12 mouse cellular contexts compared by ENCODE assay signal in the genomic region with DNA sequence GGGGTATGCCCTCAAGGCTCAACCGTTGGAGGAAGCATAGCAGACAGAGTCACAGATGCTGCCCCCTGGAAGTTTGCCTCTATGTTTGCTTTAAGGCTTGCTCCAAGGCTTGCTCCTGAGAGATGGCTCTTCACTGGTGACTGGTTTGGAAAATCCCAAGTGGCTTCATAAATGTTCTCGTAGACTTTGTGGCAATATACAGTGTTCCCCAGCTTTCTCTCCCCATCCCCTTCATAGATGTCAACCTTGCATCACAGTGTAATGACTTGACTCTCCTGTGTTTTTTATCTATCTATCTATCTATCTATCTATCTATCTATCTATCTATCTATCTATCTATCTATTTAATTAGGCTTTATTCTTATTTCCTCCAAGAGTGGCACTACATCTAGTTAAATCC. TPM values are rescaled to one million over a fixed set of nuclear protein-coding genes. Genes with fewer than 3 reads are reported as not detected.
DNase-seq lines count a peak whose midpoint lies in the region; ATAC-seq and TF ChIP-seq lines count a peak whose summit lies in the region.
"Had no signal": no experiment of that assay in that cellular context is flagged by ENCODE, and none has a peak within 500 bp of the region (broad histone marks: within the 10 kb centered on the region; RNA-seq: fewer than 3 reads in every experiment).

Atp11c (minus strand) TSS at position 101 of the 400 bp plus-strand sequence.

- TF ChIP-seq EP300 in lung, postnatal 0 days (IDR thresholded peaks at IDR 0.05): no peak

- no peak for DNase-seq in kidney, postnatal 4 days
- DNase-seq in adrenal gland, adult 2 months: no peak
- DNase-seq in lung, postnatal 0 days (ENCODE audit: low spot score): no peak
- DNase-seq in right cerebral cortex, postnatal 4 days: no peak
- no peak for DNase-seq in urinary bladder, postnatal 36 days (ENCODE audit: low spot score in 2 of 2)
- DNase-seq: cerebellum, postnatal 36 days; kidney, adult 11 months; liver had no signal

- no peaks in the 10 kb centered on the region for H3K36me3 ChIP-seq in kidney, embryonic 14.5 days (ENCODE audit: control insufficient read depth, insufficient read depth, low read length)
- H3K36me3 ChIP-seq in lung, postnatal 0 days (ENCODE audit: insufficient read depth, low read length): no peaks in the 10 kb centered on the region

- 93% methylated on average over 2 of the region's 2 CpGs for WGBS in kidney, embryonic 14.5 days
- WGBS in lung, postnatal 0 days: 78% methylated on average over 2 of the region's 2 CpGs

- no peak within 1 kb of the TSS for H3K4me2 ChIP-seq in kidney, embryonic 14.5 days (replicated peaks; ENCODE audit: low read depth, low read length)
- no peak within 1 kb of the TSS for H3K4me2 ChIP-seq in lung, postnatal 0 days (replicated peaks; ENCODE audit: low read depth, low read length)

- no peak within 1 kb of the TSS for H3K4me3 ChIP-seq in kidney, embryonic 14.5 days (ENCODE audit: low read length)
- H3K4me3 ChIP-seq in lung, postnatal 0 days (ENCODE audit: low read depth, low read length): no peak within 1 kb of the TSS
- H3K4me3 ChIP-seq: myocyte had no signal

- H3K27me3 ChIP-seq in kidney, embryonic 14.5 days (ENCODE audit: control insufficient read depth, insufficient read depth, low read length): no peaks in the 10 kb centered on the region
- H3K27me3 ChIP-seq in lung, postnatal 0 days (replicated peaks; ENCODE audit: insufficient read depth, low read length): no peaks in the 10 kb centered on the region

- H3K9me3 ChIP-seq in kidney, embryonic 14.5 days (ENCODE audit: control insufficient read depth, low read length): no peaks in the 10 kb centered on the region
- no peaks in the 10 kb centered on the region for H3K9me3 ChIP-seq in lung, postnatal 0 days (ENCODE audit: low read length)

- no peak within 1 kb of the TSS for H3K27ac ChIP-seq in kidney, embryonic 14.5 days (ENCODE audit: low read depth, low read length)
- no peak within 1 kb of the TSS for H3K27ac ChIP-seq in lung, postnatal 0 days (ENCODE audit: low read length)

- ATAC-seq in kidney, embryonic 14.5 days (ENCODE audit: low FRiP score, low TSS enrichment): no peak
- ATAC-seq in erythroid progenitor cell, adult 5-6 weeks (replicated peaks; ENCODE audit: low FRiP score, poor library complexity, severe bottlenecking): no peak
- no peak for ATAC-seq in megakaryocyte, adult 5-6 weeks (ENCODE audit: poor library complexity, severe bottlenecking)
- no peak for ATAC-seq in lung, postnatal 0 days

- no peaks in the 10 kb centered on the region for H3K4me1 ChIP-seq in kidney, embryonic 14.5 days (ENCODE audit: control insufficient read depth, insufficient read depth, low read length)
- H3K4me1 ChIP-seq in lung, postnatal 0 days (ENCODE audit: insufficient read depth, low read depth, low read length): no peaks in the 10 kb centered on the region

- no peak within 1 kb of the TSS for H3K9ac ChIP-seq in kidney, embryonic 14.5 days (ENCODE audit: low read depth, low read length)
- H3K9ac ChIP-seq in lung, postnatal 0 days (replicated peaks; ENCODE audit: low read depth): no peak within 1 kb of the TSS

- TF ChIP-seq CTCF in lung, postnatal 0 days (IDR thresholded peaks at IDR 0.05): no peak

RNA-seq across cellular contexts. Expression of gene Atp11c, which starts in this region (rescaled TPM):
- 10.6 and 15.9 TPM in 2 replicates for polyA plus RNA-seq in kidney, embryonic 14.5 days (2014; fragmentation: Nextera tagmentation; extraction: Ambion mirVana)
- total RNA-seq in adrenal gland, adult 2 months (2021): 10 to 100 TPM; 13.6 to 15.1 TPM
- polyA plus RNA-seq in adrenal gland, adult 2 months (2012; rRNA removed): 1.3 and 2.0 TPM in 2 replicates
- 88.4 and 88.7 TPM in 2 replicates for total RNA-seq in erythroid progenitor cell, adult 5-6 weeks (2015; ENCODE audit: low replicate concordance)
- 96.7 and 97.0 TPM in 2 replicates for total RNA-seq in erythroid progenitor cell, adult 5-6 weeks (2017; ENCODE audit: low replicate concordance)
- total RNA-seq in megakaryocyte, adult 5-6 weeks (2015): 29.6 and 42.2 TPM in 2 replicates
- total RNA-seq in megakaryocyte, adult 5-6 weeks (2017): 38.0 and 40.1 TPM in 2 replicates
- 4.5 and 5.1 TPM in 2 replicates for polyA plus RNA-seq in lung, postnatal 0 days (2015; fragmentation: Nextera tagmentation; extraction: Ambion mirVana)
